Mouse (Mus musculus): Measurements from ENCODE around the gene Fhl3. TPM values are rescaled to one million over a fixed set of nuclear protein-coding genes. Genes with fewer than 3 reads are reported as not detected.
A peak's percentile ranks its signal among the peaks of the same experiment; 100 is the strongest.

Fhl3 gene
- 1 to 10 TPM; 8.1 to 9.0 TPM for total RNA-seq (2021)
- long read RNA-seq, experiment 1, partial matches to known transcripts: 0 of 1 reads
- long read RNA-seq, experiment 1, other reads (novel, unspliced or antisense): 1 of 1 reads
- long read RNA-seq, experiment 2: 0 reads

GRCm38 (mm10) chr4:124700248-124700971, at the start of gene Fhl3:
Gene Fhl3 (plus strand): TSS chr4:124700701.
- DNase-seq: peak; percentile 68 to 87

GRCm38 (mm10) chr4:124652886-124653285, 47.6 kb upstream of the Fhl3 start:
- no peak for DNase-seq

GRCm38 (mm10) chr4:124656518-124656853, 44.0 kb upstream of the Fhl3 start, which contains the start of gene Pou3f1:
Gene Pou3f1 (plus strand): TSS chr4:124656807.
- no peak for DNase-seq

GRCm38 (mm10) chr4:124656854-124657650, 43.4 kb upstream of the Fhl3 start:
- peak; percentile 89 to 92 for DNase-seq

- no peak for DNase-seq
Measured at GRCm38 (mm10) chr4:124657781-124658180, 42.7 kb upstream of the Fhl3 start.

GRCm38 (mm10) chr4:124658412-124658851, 42.1 kb upstream of the Fhl3 start:
- no peak for DNase-seq

- no peak for DNase-seq
Measured at GRCm38 (mm10) chr4:124659251-124660217, 41.0 kb upstream of the Fhl3 start.

GRCm38 (mm10) chr4:124660603-124661002, 39.9 kb upstream of the Fhl3 start:
- DNase-seq: no peak

- peak in 1 of 2 experiments; percentile 22 for DNase-seq
Measured at GRCm38 (mm10) chr4:124663034-124663433, 37.5 kb upstream of the Fhl3 start.

GRCm38 (mm10) chr4:124664185-124664584, 36.3 kb upstream of the Fhl3 start:
- DNase-seq: no peak

GRCm38 (mm10) chr4:124664604-124665003, 35.9 kb upstream of the Fhl3 start:
- DNase-seq: no peak

- DNase-seq: no peak
Measured at GRCm38 (mm10) chr4:124667476-124668033, 32.9 kb upstream of the Fhl3 start.

GRCm38 (mm10) chr4:124668078-124668477, 32.4 kb upstream of the Fhl3 start:
- no peak for DNase-seq

- no peak for DNase-seq
Measured at GRCm38 (mm10) chr4:124670232-124670631, 30.3 kb upstream of the Fhl3 start.

GRCm38 (mm10) chr4:124671583-124671982, 28.9 kb upstream of the Fhl3 start:
- DNase-seq: no peak

GRCm38 (mm10) chr4:124672347-124673320, 27.9 kb upstream of the Fhl3 start:
- DNase-seq: no peak

- DNase-seq: no peak
Measured at GRCm38 (mm10) chr4:124674334-124675032, 26.0 kb upstream of the Fhl3 start.

- DNase-seq: peak; percentile 53 to 75
Measured at GRCm38 (mm10) chr4:124675037-124675436, 25.5 kb upstream of the Fhl3 start.

- no peak for DNase-seq
Measured at GRCm38 (mm10) chr4:124675958-124676357, 24.5 kb upstream of the Fhl3 start.

- no peak for DNase-seq
Measured at GRCm38 (mm10) chr4:124682270-124682669, 18.2 kb upstream of the Fhl3 start.

Measured in adrenal gland, postnatal 36 days (tissue).